Mouse (Mus musculus) hindbrain, embryonic 13.5 days (tissue): ENCODE data around the gene Bst1. TPM values are rescaled to one million over a fixed set of nuclear protein-coding genes. Genes with fewer than 3 reads are reported as not detected.
A peak's percentile ranks its signal among the peaks of the same experiment; 100 is the strongest.

Source experiments
- ATAC-seq: fragments of 200-750 bp; cut with Nextera tagmentation; 2 replicates; pipeline ENCODE4 v1.8.0; 2017; ENCODE audit warnings: moderate TSS enrichment; ENCODE audit not compliant: low FRiP score
- H3K27ac ChIP-seq: fragments of 300-500 bp; sonication (generic); 2 replicates; pipeline ENCODE4 v1.5.1; 2015; ENCODE audit warnings: inconsistent platforms, mild to moderate bottlenecking, moderate library complexity
- H3K27me3 ChIP-seq: fragments of 300-500 bp; sonication (generic); 2 replicates; pipeline ENCODE4 v1.6.1; 2015; ENCODE audit warnings: mild to moderate bottlenecking, inconsistent platforms
- H3K36me3 ChIP-seq: fragments of 300-500 bp; sonication (generic); 2 replicates; pipeline ENCODE4 v1.6.1; 2015; ENCODE audit warnings: mild to moderate bottlenecking, inconsistent platforms
- H3K4me1 ChIP-seq: fragments of 300-500 bp; sonication (generic); replicated peaks from 2 replicates; pipeline ENCODE4 v1.6.1; 2015; ENCODE audit warnings: inconsistent platforms
- H3K4me2 ChIP-seq: fragments of 300-500 bp; sonication (generic); 2 replicates; pipeline ENCODE4 v1.6.1; 2015; ENCODE audit warnings: inconsistent platforms, mild to moderate bottlenecking, moderate library complexity
- H3K4me3 ChIP-seq: fragments of 300-500 bp; sonication (generic); 2 replicates; pipeline ENCODE4 v1.5.1; 2015; ENCODE audit warnings: mild to moderate bottlenecking, inconsistent platforms
- H3K9ac ChIP-seq: fragments of 300-500 bp; sonication (generic); 2 replicates; pipeline ENCODE4 v1.6.1; 2015; ENCODE audit warnings: mild to moderate bottlenecking, inconsistent platforms
- H3K9me3 ChIP-seq: fragments of 300-500 bp; sonication (generic); 2 replicates; pipeline ENCODE4 v1.6.1; 2016; ENCODE audit warnings: inconsistent platforms
- WGBS: fragments of 180-500 bp; shearing (Covaris S2); methylation state at CpG from one replicate; pipeline ENCODE4 v1.1.7; 2015; 5-methylcytosine and 5-hydroxymethylcytosine counted together
- polyA plus RNA-seq: library from polyadenylated mRNA; unstranded; fragments of >200 nt; fragmentation: Nextera tagmentation; extraction: Ambion mirVana; gene quantifications from 2 replicates; pipeline ENCODE4 v1.2.1, GENCODE M21; 2015

Gene Bst1
- polyA plus RNA-seq, 1 experiment from 2014 or later: not detected

DNA sequence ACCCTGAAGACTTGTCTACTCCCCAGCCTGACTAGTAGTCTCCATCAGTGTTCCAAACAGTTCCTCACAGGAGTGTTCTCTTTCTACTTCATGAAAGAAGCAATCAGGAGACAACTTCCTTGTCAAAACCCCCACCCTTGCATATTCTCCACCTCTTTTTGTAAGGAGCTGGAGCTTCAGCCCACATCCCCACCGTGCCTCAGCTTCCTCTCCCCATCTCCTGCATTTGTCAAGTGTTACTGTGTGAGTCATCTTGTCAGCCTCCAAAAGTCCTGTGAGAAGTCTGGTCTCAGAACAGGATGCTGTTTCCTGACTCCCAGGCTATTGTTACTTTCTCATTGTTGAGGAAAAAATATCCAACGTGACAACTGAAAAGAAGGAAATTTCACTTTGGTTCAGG, 46.6 kb downstream of the Bst1 start:
- 78% methylated on average over 2 of the region's 2 CpGs for WGBS

DNA sequence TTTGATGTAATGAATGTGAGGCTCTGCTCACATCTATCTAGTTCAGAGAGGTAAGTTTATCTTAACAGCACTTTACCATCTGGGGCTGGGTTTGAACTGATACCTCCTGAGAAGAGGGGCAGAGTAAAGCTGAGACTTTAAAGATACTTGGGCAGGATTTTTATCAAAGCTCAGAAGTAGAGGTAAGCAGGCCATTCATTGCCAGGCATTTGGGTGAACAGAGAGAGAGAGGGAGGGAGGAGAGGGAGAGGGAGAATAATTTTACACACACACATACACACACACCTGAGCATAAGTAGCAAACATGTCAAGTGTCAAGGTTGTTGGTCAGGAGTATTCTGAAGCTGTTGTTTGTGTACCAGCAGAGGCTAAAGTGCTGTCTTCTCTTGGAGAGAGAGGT, 49.6 kb downstream of the Bst1 start, which contains the start of gene Cd38:
Gene Cd38, plus strand, starts transcription at position 301 of the 400 bp plus-strand sequence.
- Histone ChIP-seq H3K27ac (no peak within 1 kb of the TSS), H3K9me3 (no peaks in the 10 kb centered on the region)
- ATAC-seq: 0 out of 2 replicates have a peak, but pooled peaks have one; percentile 5

More for the DNA sequence above, 46.6 kb downstream of the Bst1 start:
- H3K9ac ChIP-seq: no peak overlapping the region
- H3K4me1 ChIP-seq: peaks cover 9% of the 10 kb centered on the region
- H3K4me3 ChIP-seq: no peak overlapping the region
- no peak overlapping the region for H3K27ac ChIP-seq
- 0 out of 2 replicates have a peak, but pooled peaks cover 3% of the 10 kb centered on the region for H3K27me3 ChIP-seq
- no peak for ATAC-seq
- no peaks in the 10 kb centered on the region for H3K9me3 ChIP-seq
- no peak overlapping the region for H3K4me2 ChIP-seq
- H3K36me3 ChIP-seq: no peaks in the 10 kb centered on the region

GRCm38 (mm10) chr5:43868711-43869600, 50.3 kb downstream of the Bst1 start:
- 5% methylated on average over 28 of the region's 28 CpGs for WGBS
- Histone ChIP-seq H3K36me3 (no peaks in the 10 kb centered on the region), H3K27ac (no peak overlapping the region), H3K4me3 (peak overlapping the region; percentile 36), H3K4me2 (peak overlapping the region; percentile 57), H3K27me3 (0 out of 2 replicates have a peak, but pooled peaks cover 3% of the 10 kb centered on the region), H3K9ac (peak overlapping the region; percentile 40), H3K9me3 (no peaks in the 10 kb centered on the region), H3K4me1 (peaks cover 9% of the 10 kb centered on the region)
- peak; percentile 46; the same call in 1 of the 2 replicates for ATAC-seq

More for the DNA sequence above, 49.6 kb downstream of the Bst1 start, which contains the start of gene Cd38:
- Histone ChIP-seq H3K4me1 (peaks cover 9% of the 10 kb centered on the region), H3K4me3 (peak within 1 kb of the TSS; percentile 36), H3K27me3 (0 out of 2 replicates have a peak, but pooled peaks cover 3% of the 10 kb centered on the region), H3K9ac (peak within 1 kb of the TSS; percentile 40), H3K36me3 (no peaks in the 10 kb centered on the region), H3K4me2 (peak within 1 kb of the TSS; percentile 57)

GRCm38 (mm10) chr5:43871845-43872244, 53.2 kb downstream of the Bst1 start:
- no peaks in the 10 kb centered on the region for H3K36me3 ChIP-seq
- H3K27ac ChIP-seq: no peak overlapping the region
- H3K27me3 ChIP-seq: 0 out of 2 replicates have a peak, but pooled peaks cover 3% of the 10 kb centered on the region
- ATAC-seq: no peak
- peaks cover 9% of the 10 kb centered on the region for H3K4me1 ChIP-seq
- H3K4me2 ChIP-seq: no peak overlapping the region
- H3K9me3 ChIP-seq: no peaks in the 10 kb centered on the region
- WGBS: 84% methylated on average over 1 of the region's 1 CpGs
- no peak overlapping the region for H3K9ac ChIP-seq
- no peak overlapping the region for H3K4me3 ChIP-seq

DNA sequence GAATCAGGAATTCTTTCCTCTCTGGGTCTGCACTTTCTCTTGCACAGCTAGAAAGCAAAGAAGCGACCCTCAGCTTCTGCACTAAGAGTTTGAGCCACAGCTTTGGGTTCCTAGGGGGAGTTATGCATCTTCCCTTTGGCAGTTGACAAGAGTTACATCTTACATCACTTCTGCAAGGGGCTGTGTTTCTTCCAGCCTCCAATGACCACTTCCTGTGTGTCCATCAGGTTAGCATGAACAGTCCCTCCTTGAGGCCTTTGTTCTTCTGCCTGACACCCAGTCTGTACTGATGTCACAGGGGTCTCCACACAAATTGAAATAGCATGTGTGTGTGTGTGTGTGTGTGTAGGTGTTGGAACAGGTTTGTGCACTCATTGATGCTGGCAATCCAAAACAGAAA, 54.0 kb downstream of the Bst1 start:
- Histone ChIP-seq H3K27me3 (0 out of 2 replicates have a peak, but pooled peaks cover 3% of the 10 kb centered on the region), H3K4me3 (no peak overlapping the region), H3K36me3 (no peaks in the 10 kb centered on the region), H3K4me2 (no peak overlapping the region), H3K9ac (no peak overlapping the region), H3K9me3 (no peaks in the 10 kb centered on the region), H3K27ac (no peak overlapping the region), H3K4me1 (peaks cover 9% of the 10 kb centered on the region)
- 66% methylated on average over 1 of the region's 1 CpGs for WGBS
- no peak for ATAC-seq

DNA sequence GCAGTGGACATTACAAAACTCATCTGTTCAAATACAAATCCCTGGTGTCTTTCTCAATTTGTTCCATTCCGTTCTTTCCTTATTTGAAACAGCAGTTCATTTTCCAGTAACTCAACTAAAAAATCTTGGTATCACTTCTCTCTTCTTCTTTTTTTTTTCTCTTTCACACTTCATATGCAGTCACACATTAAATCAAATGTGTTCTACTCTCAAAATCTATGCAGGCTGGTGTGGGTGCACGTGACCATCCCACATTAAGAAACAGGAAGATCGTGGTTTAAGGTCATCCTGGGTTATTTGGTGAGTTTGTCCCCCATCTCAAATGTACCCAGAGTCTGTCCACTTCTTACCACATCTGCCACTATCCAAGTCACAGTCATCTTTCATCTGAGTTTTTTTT, 63.3 kb downstream of the Bst1 start:
- 94% methylated on average over 3 of the region's 3 CpGs for WGBS

DNA sequence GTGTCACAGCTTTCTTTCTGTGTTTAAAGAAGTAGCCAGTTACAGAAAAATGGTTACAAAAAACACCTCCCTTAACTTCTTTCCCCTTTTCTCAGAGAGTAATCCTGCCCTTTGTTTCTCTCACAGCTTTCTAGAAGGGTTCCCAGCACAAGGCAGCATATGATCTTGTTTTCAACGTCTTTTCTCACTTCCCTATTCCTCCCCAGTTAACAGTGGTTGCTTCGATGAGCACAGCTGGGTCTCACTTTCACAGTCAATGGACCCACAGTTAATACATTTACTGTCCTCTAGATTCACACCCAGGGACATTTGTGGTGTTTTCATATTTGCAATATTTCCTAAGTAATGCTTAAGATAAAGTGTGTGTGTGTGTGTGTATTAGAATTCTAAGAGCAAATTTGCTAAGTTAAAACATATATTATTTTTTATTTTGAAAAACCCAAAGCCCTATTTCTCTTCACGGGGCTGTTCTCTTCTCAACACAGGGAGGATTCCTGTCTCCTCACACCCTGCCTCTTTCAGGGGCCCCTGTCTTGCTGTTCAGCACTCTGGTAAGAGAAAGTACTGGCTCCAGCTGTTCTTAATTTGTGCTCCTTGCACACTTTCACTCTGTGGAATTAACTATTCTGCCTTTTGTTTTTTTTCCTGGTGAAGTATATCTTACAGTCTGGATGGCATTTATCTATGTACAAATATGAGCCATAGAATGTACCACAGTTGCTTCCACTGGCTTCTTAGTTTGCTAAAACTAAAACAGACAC, 66.6 kb downstream of the Bst1 start:
- Histone ChIP-seq H3K4me1 (no peaks in the 10 kb centered on the region), H3K4me3 (no peak overlapping the region), H3K9ac (no peak overlapping the region), H3K4me2 (no peak overlapping the region), H3K36me3 (no peaks in the 10 kb centered on the region), H3K27ac (no peak overlapping the region), H3K9me3 (no peaks in the 10 kb centered on the region), H3K27me3 (no peaks in the 10 kb centered on the region)
- ATAC-seq: no peak
- 29% methylated on average over 3 of the region's 3 CpGs for WGBS

More for the DNA sequence above, 63.3 kb downstream of the Bst1 start:
- no peaks in the 10 kb centered on the region for H3K4me1 ChIP-seq
- H3K4me3 ChIP-seq: no peak overlapping the region
- no peak for ATAC-seq
- H3K9ac ChIP-seq: no peak overlapping the region
- H3K4me2 ChIP-seq: no peak overlapping the region
- H3K27ac ChIP-seq: no peak overlapping the region
- no peaks in the 10 kb centered on the region for H3K36me3 ChIP-seq
- no peaks in the 10 kb centered on the region for H3K9me3 ChIP-seq
- no peaks in the 10 kb centered on the region for H3K27me3 ChIP-seq

GRCm38 (mm10) chr5:43892386-43892785, 73.7 kb downstream of the Bst1 start:
- Histone ChIP-seq H3K27me3 (no peaks in the 10 kb centered on the region), H3K4me3 (no peak overlapping the region), H3K4me2 (no peak overlapping the region), H3K27ac (no peak overlapping the region), H3K4me1 (no peaks in the 10 kb centered on the region), H3K9ac (no peak overlapping the region), H3K36me3 (no peaks in the 10 kb centered on the region), H3K9me3 (no peaks in the 10 kb centered on the region)
- WGBS: 19% methylated on average over 1 of the region's 1 CpGs
- ATAC-seq: no peak

Other genes starting within 250 kb of the Bst1 start
- 7.3 and 8.0 TPM in 2 replicates for gene Cc2d2a, start 156.5 kb upstream of the Bst1 start, polyA plus RNA-seq
- 69.7 and 70.5 TPM in 2 replicates for gene Fbxl5, start 2.8 kb downstream of the Bst1 start, polyA plus RNA-seq
- gene Cd38, start 49.7 kb downstream of the Bst1 start, polyA plus RNA-seq: 4.1 and 4.6 TPM in 2 replicates
- gene Gm7879, start 94.3 kb downstream of the Bst1 start, polyA plus RNA-seq: 0.31 and 0.77 TPM in 2 replicates
- 2.5 and 2.8 TPM in 2 replicates for gene Fgfbp1, start 162.9 kb downstream of the Bst1 start, polyA plus RNA-seq